Mouse (Mus musculus) liver, embryonic 13.5 days (tissue): Measurements from ENCODE around the gene Map6. TPM values are rescaled to one million over a fixed set of nuclear protein-coding genes. Genes with fewer than 3 reads are reported as not detected.
A peak's percentile ranks its signal among the peaks of the same experiment; 100 is the strongest.

Experiments used
- ATAC-seq: fragments of 200-750 bp; cut with Nextera tagmentation; 2 replicates; pipeline ENCODE4 v1.8.0; 2017; ENCODE audit warnings: low read depth, mild to moderate bottlenecking, moderate number of reproducible peaks, moderate library complexity
- DNase-seq: peaks from one replicate; pipeline ENCODE4 v3.0.0; 2022
- H3K27ac ChIP-seq: fragments of 300-500 bp; sonication (generic); 2 replicates; pipeline ENCODE4 v1.5.1; 2015; ENCODE audit warnings: moderate library complexity, mild to moderate bottlenecking, inconsistent platforms
- H3K27me3 ChIP-seq: fragments of 300-500 bp; sonication (generic); 2 replicates; pipeline ENCODE4 v1.6.1; 2015; ENCODE audit warnings: mild to moderate bottlenecking, inconsistent platforms
- H3K36me3 ChIP-seq: fragments of 300-500 bp; sonication (generic); 2 replicates; pipeline ENCODE4 v1.6.1; 2015; ENCODE audit warnings: mild to moderate bottlenecking, inconsistent platforms
- H3K4me1 ChIP-seq: fragments of 300-500 bp; sonication (generic); replicated peaks from 2 replicates; pipeline ENCODE4 v1.6.1; 2015; ENCODE audit warnings: inconsistent platforms
- H3K4me2 ChIP-seq: fragments of 300-500 bp; sonication (generic); 2 replicates; pipeline ENCODE4 v1.6.1; 2015; ENCODE audit warnings: inconsistent platforms, mild to moderate bottlenecking, moderate library complexity
- H3K4me3 ChIP-seq: fragments of 300-500 bp; sonication (generic); replicated peaks from 2 replicates; pipeline ENCODE4 v1.5.1; 2015; ENCODE audit warnings: mild to moderate bottlenecking, inconsistent platforms
- H3K9ac ChIP-seq: fragments of 300-500 bp; sonication (generic); 2 replicates; pipeline ENCODE4 v1.6.1; 2015; ENCODE audit warnings: mild to moderate bottlenecking, inconsistent platforms
- H3K9me3 ChIP-seq: fragments of 300-500 bp; sonication (generic); replicated peaks from 2 replicates; pipeline ENCODE4 v1.6.1; 2016; ENCODE audit warnings: inconsistent platforms
- WGBS: fragments of 180-500 bp; shearing (Covaris S2); methylation state at CpG from one replicate; pipeline ENCODE4 v1.1.7; 2015; ENCODE audit not compliant: insufficient replicate concordance; 5-methylcytosine and 5-hydroxymethylcytosine counted together
- polyA plus RNA-seq: library from polyadenylated mRNA; unstranded; fragments of >200 nt; fragmentation: Nextera tagmentation; extraction: Ambion mirVana; gene quantifications from 2 replicates; pipeline ENCODE4 v1.2.1, GENCODE M21; 2015

Map6 gene
- polyA plus RNA-seq, 1 experiment from 2014 or later: 0.10 TPM

DNA sequence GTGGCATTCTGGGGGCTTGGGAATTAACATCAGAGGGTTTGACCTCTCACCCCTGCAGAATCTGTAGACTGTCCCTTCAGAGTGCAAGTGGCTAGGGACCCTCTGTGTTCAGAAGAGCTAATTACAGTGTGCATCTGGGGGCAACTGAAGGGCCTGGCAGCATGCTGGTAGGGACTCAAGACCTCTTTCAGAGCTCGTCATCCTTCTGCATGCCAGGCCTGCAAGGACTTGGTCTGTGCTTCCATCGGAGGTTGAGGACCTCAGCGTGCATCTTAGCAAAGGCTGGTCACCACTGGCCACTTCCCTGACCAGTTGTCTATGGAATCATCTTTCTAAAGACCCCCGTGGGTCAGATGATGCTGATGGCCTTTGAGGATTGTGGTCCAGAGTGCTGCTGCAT lies 76.3 kb downstream of the Map6 start:
- Histone ChIP-seq H3K9ac (no peak overlapping the region), H3K27me3 (no peaks in the 10 kb centered on the region), H3K36me3 (peaks cover 21% of the 10 kb centered on the region), H3K4me3 (no peak overlapping the region), H3K9me3 (no peaks in the 10 kb centered on the region), H3K4me2 (no peak overlapping the region), H3K4me1 (no peaks in the 10 kb centered on the region), H3K27ac (no peak overlapping the region)
- 62% methylated on average over 4 of the region's 4 CpGs for WGBS
- DNase-seq (no peak), ATAC-seq (no peak)

DNA sequence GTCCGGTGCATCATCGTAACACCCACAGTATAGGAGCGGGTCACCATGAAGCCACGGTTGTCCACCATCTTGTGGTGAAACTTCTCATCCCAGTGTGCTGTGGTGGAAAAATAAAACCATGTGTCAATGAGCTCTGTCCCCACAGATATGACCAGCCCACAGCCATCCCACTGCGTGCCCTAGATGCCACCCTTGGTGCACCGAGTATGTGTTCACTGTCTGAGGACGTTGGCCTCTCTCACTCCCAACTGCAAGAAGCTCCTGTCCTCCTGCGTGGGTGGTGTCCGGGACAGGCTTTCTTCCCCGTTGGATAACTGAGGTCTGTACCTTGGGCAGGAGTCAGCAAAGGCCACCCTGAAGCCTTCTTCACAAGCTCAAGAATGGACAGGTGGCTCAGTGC lies 80.0 kb downstream of the Map6 start:
- peaks cover 10% of the 10 kb centered on the region for H3K27me3 ChIP-seq
- WGBS: 84% methylated on average over 10 of the region's 10 CpGs
- H3K4me1 ChIP-seq: peaks cover 2% of the 10 kb centered on the region; the same call in 1 of the 2 replicates
- no peak overlapping the region for H3K9ac ChIP-seq
- H3K4me3 ChIP-seq: no peak overlapping the region
- no peak for DNase-seq
- no peak for ATAC-seq
- no peak overlapping the region for H3K4me2 ChIP-seq
- H3K27ac ChIP-seq: no peak overlapping the region
- peaks cover 26% of the 10 kb centered on the region for H3K36me3 ChIP-seq
- no peaks in the 10 kb centered on the region for H3K9me3 ChIP-seq

DNA sequence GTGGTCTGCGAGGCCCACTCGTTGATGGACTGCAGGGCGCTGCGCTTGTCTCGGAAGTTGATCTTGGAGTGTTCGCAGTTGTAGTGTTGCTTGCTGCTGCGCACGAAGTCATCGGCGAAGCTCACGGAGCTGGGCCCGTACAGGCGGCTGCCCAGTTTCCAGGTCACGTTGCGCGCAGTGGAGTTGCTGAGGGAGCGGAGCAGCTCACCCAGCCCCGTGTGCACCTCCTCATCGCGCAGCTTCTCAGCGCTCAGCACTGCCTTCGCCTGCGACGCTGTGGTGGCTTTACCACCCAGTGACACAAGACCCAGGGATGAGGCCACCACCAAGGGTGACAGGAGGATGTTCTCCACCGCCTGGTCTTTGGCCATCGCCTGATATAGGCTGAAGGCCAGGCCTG lies 81.6 kb downstream of the Map6 start:
- ATAC-seq (no peak), DNase-seq (no peak)
- Histone ChIP-seq H3K27ac (no peak overlapping the region), H3K9ac (no peak overlapping the region), H3K36me3 (peaks cover 26% of the 10 kb centered on the region), H3K27me3 (peaks cover 26% of the 10 kb centered on the region), H3K4me3 (no peak overlapping the region), H3K4me1 (peaks cover 5% of the 10 kb centered on the region; the same call in 1 of the 2 replicates), H3K9me3 (no peaks in the 10 kb centered on the region), H3K4me2 (no peak overlapping the region)
- 84% methylated on average over 26 of the region's 26 CpGs for WGBS

DNA sequence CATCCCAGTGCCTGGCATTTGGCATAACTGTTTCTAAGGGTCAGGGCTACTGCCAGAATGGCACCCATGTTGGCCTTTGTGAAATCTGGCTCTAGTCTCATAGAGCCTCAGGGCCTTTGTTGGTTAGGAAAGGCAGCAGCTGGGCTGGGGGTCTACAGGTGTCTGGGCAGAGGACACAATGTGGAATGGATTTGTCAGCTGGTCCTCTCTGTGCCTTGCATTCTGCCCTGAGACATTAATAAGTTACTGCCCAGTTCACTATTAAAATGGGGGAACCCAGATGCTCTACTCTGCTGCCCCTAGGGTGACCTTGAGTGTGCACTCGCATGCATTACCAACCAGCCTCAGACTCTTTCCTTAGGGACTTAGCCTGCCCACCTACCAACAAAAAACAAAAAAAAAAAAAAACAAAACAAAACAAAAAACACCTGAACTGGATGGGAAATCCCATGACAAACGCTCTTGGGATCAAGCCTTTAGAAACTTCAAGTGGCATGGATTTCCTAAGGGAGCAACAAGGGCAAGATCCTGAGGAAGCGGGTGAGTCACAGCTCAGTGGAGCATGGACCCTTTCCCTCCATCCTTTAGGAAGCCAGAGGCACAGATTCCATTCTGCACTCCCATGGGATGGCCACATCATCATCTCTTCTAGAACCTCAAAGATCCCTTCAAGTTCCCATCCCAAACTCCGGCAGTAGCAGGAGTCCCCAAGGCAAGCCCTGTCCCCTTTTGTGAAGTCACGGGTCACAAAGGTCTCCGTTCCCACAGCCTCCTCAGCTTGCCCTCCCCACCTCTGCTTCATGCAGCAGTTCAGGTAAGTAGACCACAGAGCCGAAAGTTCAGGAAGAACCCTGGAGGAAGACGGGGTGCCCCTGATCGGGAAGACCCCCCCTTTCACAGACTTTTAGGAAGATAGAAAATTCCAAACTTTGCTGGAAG lies 82.8 kb downstream of the Map6 start:
- Histone ChIP-seq H3K9ac (peak overlapping the region; percentile 26; the same call in 1 of the 2 replicates), H3K4me1 (peaks cover 5% of the 10 kb centered on the region), H3K4me3 (peak overlapping the region; percentile 53), H3K36me3 (peaks cover 26% of the 10 kb centered on the region), H3K4me2 (peak overlapping the region; percentile 54), H3K9me3 (no peaks in the 10 kb centered on the region), H3K27me3 (peaks cover 31% of the 10 kb centered on the region), H3K27ac (no peak overlapping the region)
- WGBS: 62% methylated on average over 9 of the region's 9 CpGs
- no peak for ATAC-seq
- DNase-seq: no peak

DNA sequence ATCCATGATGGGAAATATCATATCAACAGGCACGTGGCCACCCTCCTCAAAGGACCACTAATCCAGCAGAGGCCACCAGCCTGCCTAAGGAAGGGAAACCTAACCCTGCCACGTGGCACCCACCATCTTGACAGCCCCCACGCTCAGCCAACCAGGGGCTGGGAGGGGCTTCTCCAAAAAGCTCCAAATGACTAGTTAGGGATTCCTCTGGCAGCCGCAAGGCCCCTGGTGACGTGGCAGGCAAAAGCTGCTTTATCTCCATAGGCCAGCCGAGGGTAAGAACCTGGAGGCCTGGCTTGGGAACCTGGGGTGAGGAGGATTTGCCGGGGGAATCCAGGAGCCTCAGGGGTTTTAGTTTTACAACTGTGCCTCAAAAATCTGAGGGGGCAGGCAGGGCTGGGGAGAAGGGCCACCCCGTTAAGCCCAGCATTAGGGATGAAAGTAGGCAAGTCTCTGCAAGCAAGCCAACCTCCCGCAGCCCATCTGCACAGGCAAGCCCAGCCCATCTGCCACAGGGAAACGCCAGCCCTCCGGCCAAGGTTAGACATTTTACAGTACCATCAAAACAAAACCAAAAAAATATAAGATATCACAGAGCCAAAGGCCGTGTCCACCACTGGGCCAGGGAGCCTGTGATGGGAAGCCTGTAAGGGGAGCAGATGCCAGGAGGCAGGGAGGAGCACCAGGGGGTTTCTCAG lies 84.0 kb downstream of the Map6 start:
- peaks cover 8% of the 10 kb centered on the region for H3K4me1 ChIP-seq
- DNase-seq: no peak
- H3K9me3 ChIP-seq: no peaks in the 10 kb centered on the region
- peak overlapping the region; percentile 68 for H3K9ac ChIP-seq
- H3K4me2 ChIP-seq: peak overlapping the region; percentile 54
- H3K4me3 ChIP-seq: peak overlapping the region; percentile 53
- H3K27me3 ChIP-seq: peaks cover 34% of the 10 kb centered on the region
- no peak overlapping the region; the same call in 1 of the 2 replicates for H3K27ac ChIP-seq
- WGBS: 30% methylated on average over 12 of the region's 12 CpGs
- ATAC-seq: no peak
- H3K36me3 ChIP-seq: peaks cover 22% of the 10 kb centered on the region

DNA sequence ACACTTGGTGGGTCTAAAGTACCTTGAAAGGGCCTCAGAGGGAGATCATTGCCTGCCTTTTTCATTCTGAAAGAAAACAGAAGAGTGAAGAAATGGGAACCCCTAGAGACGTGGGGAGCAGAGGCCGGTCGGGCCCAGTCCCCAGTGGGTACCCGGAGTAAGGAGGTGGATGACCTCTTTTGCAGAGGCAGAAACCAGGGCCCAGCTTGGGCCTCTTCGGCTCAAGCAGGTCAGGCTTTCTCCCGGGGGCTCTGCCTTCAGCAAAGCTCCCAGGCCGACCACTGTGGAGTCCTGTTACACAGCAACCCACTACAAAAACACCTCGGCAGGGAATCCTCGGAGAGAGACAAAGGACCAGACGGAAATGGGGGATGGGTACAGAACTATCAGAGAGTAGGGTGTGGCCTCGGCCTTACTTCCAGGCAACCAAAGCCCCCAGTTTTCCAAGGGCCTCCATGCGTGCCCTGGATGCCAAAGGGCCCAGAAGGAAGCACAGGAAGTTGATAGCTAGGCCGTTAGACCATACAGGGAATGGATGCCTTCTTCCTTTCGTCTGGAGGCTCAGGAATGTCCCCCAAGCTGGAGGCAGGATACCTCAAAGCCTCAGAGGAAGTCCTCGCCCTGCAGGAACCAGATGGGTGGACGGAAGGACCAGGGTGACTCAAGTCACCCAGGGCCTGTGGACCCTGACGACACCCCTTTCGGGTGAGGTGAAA lies 84.7 kb downstream of the Map6 start:
- H3K4me2 ChIP-seq: peak overlapping the region; percentile 54
- peak overlapping the region; percentile 63 for H3K27ac ChIP-seq
- H3K27me3 ChIP-seq: peaks cover 34% of the 10 kb centered on the region
- DNase-seq (no peak), ATAC-seq (no peak)
- H3K4me3 ChIP-seq: peak overlapping the region; percentile 53
- peaks cover 15% of the 10 kb centered on the region for H3K36me3 ChIP-seq
- H3K9ac ChIP-seq: peak overlapping the region; percentile 68
- peaks cover 12% of the 10 kb centered on the region for H3K4me1 ChIP-seq
- 17% methylated on average over 18 of the region's 18 CpGs for WGBS
- no peaks in the 10 kb centered on the region for H3K9me3 ChIP-seq

DNA sequence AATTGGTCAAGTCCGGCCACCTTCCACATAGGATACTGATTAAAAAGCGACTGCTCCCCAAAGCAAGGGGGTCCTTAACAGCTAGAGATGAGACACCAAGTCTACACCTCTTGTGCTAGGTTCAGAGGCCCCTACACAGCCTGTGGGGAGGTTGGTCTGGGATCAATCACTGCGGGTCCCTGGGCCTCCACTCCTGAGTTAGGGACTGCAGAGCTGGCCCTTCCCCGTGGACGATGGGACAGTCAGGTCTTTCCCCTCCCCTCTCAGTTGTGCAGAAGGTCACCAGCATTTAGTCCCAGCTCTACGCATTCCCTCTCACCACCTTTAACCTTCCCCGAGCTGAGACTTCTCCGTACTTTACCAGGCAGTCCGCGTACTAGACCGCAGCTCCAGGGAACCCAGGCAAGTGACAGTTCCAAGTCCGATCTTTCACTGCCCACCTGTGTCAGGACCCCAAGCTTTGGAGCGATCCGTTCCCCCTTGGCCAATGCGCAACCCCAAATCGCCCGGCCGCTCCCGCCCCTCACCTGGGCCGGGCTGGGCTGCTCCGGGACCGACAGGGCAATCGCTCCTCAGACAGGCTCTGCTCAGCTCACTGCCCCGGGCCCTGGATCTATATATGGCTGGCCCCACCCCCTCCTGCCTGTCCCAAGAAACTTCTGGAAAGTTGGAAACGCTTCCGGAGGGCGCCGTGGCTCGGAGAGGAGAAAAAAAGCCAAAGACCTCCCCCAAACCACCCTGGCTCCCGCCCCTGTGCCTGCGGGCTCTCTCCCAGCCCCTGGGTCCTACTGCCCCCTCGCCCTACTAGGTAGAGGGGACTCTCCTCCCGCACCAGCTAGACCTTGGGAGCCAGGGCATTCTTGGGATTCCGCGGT lies 85.5 kb downstream of the Map6 start, which contains the start of gene Serpinh1:
Gene Serpinh1, minus strand, starts transcription at position 714 of the 875 bp plus-strand sequence.
- Histone ChIP-seq H3K27ac (peak within 1 kb of the TSS; percentile 63), H3K4me2 (peak within 1 kb of the TSS; percentile 54), H3K9me3 (no peaks in the 10 kb centered on the region), H3K9ac (peak within 1 kb of the TSS; percentile 68), H3K27me3 (peaks cover 34% of the 10 kb centered on the region), H3K4me3 (peak within 1 kb of the TSS; percentile 53), H3K36me3 (peaks cover 8% of the 10 kb centered on the region), H3K4me1 (peaks cover 18% of the 10 kb centered on the region)
- WGBS: 3% methylated on average over 35 of the region's 35 CpGs
- ATAC-seq: peak; percentile 52
- DNase-seq: no peak

DNA sequence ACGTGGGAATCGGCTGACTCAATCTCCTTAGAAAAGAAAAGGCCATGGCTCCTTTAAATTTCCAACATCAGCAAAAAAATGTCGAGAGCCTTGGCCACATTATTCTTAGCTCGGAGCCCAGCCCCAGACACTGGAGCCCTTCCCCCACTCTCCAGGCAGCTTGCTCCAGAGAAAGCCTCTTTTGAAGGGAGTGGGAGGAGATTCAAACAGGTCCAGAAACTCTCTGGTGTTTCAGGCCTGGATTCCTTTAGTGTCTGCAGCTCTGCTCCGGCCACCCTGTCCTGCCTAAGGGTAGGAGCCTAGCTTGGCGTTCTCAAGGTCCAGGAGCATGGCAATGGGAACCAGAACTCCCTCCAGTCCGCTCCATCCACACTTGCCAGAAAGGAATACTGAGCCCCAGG lies 88.5 kb downstream of the Map6 start:
- H3K4me1 ChIP-seq: peaks cover 18% of the 10 kb centered on the region
- H3K9ac ChIP-seq: no peak overlapping the region
- DNase-seq: no peak
- H3K36me3 ChIP-seq: no peaks in the 10 kb centered on the region
- no peak overlapping the region for H3K4me2 ChIP-seq
- peak overlapping the region; percentile 68 for H3K27ac ChIP-seq
- 32% methylated on average over 7 of the region's 7 CpGs for WGBS
- H3K9me3 ChIP-seq: no peaks in the 10 kb centered on the region
- ATAC-seq: no peak
- no peak overlapping the region for H3K4me3 ChIP-seq
- peaks cover 34% of the 10 kb centered on the region for H3K27me3 ChIP-seq

DNA sequence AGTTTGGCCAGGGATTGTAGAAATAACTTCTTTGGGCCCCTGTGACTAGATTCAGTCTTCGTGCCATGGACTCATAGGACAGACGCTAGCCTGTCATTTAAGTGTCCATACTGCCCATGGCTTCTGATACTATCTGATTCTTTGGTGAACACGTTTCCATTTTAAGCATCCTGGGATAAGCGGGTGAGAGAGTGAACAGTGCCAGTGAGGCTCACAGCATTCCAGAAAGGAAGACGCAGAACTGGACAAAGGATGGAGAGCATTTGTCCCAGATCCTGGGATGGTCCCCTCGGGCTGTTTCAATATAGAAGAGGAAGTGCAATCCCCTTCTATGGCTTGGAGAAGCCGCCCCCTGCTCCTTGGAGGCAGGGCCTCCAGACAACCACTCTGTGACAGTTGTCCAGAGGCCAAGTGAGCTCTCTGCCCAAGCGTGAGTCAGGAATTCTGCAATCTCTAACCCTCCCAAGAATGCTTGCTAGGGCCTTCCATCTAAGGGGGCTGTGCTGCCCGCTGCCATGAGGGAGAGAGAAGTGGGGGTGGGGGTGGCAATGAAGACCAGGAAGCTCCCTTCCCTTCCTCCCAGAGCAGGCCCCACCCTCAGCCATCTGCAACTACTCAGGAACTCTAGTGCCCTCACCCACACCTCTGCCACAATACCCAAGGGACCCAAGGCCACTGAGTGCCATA lies 89.1 kb downstream of the Map6 start:
- peaks cover 18% of the 10 kb centered on the region for H3K4me1 ChIP-seq
- WGBS: 36% methylated on average over 9 of the region's 9 CpGs
- H3K27me3 ChIP-seq: peaks cover 32% of the 10 kb centered on the region
- no peak overlapping the region for H3K4me3 ChIP-seq
- peak overlapping the region; percentile 68 for H3K27ac ChIP-seq
- DNase-seq: no peak
- H3K9me3 ChIP-seq: no peaks in the 10 kb centered on the region
- no peak for ATAC-seq
- H3K9ac ChIP-seq: no peak overlapping the region
- no peaks in the 10 kb centered on the region for H3K36me3 ChIP-seq
- no peak overlapping the region for H3K4me2 ChIP-seq

DNA sequence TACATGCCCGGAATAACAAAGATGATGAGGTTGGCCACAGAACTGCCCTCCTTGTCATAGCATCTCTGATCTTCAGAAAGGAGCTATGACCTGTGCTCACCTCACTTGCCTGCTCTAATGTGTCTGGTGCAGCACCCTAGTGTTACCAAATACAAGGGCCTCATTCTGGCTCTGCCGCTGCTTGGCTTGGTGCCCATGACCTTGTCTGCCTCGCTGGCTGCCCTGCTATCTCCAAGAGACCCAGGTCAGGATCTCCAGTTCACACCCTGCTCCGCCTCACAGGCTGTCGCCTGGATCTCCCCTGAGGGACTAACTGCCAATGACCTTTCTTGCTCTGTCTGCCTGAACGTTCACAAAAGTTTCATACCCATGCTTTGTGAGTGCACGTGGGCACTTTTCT lies 90.0 kb downstream of the Map6 start:
- peaks cover 16% of the 10 kb centered on the region for H3K4me1 ChIP-seq
- no peak overlapping the region for H3K27ac ChIP-seq
- no peak for ATAC-seq
- WGBS: 55% methylated on average over 7 of the region's 7 CpGs
- no peaks in the 10 kb centered on the region for H3K9me3 ChIP-seq
- DNase-seq: no peak
- H3K27me3 ChIP-seq: peaks cover 25% of the 10 kb centered on the region
- no peaks in the 10 kb centered on the region for H3K36me3 ChIP-seq
- H3K4me3 ChIP-seq: no peak overlapping the region
- H3K4me2 ChIP-seq: no peak overlapping the region
- H3K9ac ChIP-seq: no peak overlapping the region
